Mouse (Mus musculus): ENCODE measurements around the gene Hibch. TPM values are rescaled to one million over a fixed set of nuclear protein-coding genes. Genes with fewer than 3 reads are reported as not detected.
"Not testable (repeated sequence)": the region's sequence is repeated elsewhere in the genome, so short reads cannot be mapped to it uniquely, and the experiment has no call there.

Hibch gene
- 14.2 and 15.5 TPM in 2 replicates for total RNA-seq (2015; ENCODE audit: low replicate concordance)
- total RNA-seq (2017; ENCODE audit: low replicate concordance), result 16.9 and 20.4 TPM in 2 replicates

DNA sequence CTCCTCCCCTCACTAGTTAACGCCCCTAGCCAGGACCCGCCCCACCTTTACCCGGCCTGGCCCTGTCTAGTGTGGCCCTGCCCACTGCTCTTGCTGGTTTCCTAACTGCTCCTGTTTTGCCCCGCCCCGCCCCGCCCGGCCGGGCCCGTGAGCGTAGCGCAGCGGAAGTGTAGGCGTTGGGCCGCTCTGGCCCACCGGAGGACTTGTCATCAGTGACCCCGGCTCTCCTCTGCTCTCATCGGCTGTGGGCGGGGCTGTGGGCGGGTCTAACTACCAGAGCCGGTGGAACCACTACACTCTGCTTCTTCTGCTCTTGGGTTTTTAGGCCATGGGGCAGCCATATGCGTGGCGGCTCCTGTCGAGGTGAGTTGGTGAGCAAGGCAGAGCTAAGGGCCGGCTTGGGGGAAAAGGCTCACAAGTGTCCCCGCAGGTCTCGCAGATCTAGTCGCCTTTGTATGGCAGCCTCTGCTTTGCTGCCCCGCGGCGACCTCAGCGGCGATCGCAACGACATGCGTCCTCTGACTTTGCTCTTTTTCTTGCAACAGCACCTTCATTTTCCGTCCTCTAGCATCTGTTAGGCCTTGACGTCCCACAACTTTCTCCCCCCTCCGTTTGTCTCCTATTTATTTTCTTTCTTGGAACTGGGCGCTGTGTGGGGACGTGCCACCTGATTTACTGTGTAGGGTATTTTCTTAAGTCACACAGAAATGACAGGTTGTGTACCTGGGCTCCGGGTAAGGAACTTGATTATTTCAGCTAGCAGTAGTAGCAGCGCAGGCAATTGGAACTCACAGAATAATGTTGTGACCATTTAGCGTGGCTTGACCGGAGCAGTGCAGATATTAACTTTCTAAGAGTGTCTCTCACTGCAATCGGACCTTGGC lies at the start of gene Hibch:
Gene Hibch, plus strand, starts transcription at position 148 of the 884 bp plus-strand sequence.
- ATAC-seq (replicated peaks; ENCODE audit: low FRiP score, poor library complexity, severe bottlenecking), result peak; percentile 96

GRCm38 (mm10) chr1:52795927-52796326 lies 48.8 kb upstream of the Hibch start:
- no peak for ATAC-seq (replicated peaks; ENCODE audit: low FRiP score, poor library complexity, severe bottlenecking)

- no peak for ATAC-seq (replicated peaks; ENCODE audit: low FRiP score, poor library complexity, severe bottlenecking)
Observed at GRCm38 (mm10) chr1:52799056-52799726, 45.5 kb upstream of the Hibch start.

DNA sequence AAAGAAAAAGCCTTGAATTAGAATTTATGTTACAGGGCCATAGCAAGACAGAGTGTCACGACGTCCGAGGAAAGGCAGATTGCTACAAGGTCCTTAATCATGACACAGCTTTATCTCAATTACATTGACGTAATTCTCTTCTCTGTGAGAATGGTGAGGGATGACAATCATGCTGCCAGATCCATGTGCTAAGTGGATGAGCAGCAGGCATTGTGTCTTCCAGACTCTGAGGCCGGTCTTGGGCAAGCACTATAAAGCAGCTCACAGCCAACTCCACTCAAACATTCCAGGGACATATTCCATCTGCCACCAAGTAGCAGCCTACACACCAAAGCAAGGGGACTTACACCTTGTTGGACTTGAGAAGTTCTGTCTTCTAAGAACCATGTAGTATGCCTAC lies 45.0 kb upstream of the Hibch start:
- no peak for ATAC-seq (replicated peaks; ENCODE audit: low FRiP score, poor library complexity, severe bottlenecking)

DNA sequence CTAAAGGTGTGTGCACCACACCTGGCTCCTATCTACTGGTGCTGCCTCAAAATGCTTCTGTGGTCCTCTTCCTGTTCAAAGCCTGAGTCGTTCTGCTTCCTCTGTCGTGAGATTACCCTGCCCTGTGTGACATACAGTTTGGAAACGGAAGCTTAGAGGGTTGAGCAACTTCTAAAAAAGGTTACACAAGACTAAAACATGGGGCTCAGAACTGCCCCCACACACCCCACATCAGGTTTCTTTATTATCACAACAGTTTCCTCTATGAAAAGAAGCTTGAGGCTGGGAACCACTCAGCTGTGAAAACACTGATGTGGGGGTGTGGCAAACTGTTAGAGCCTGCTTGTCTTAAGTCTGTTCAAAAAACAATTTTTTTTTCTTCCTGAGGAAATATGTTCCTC lies 44.4 kb upstream of the Hibch start:
- ATAC-seq (replicated peaks; ENCODE audit: low FRiP score, poor library complexity, severe bottlenecking), result no peak

DNA sequence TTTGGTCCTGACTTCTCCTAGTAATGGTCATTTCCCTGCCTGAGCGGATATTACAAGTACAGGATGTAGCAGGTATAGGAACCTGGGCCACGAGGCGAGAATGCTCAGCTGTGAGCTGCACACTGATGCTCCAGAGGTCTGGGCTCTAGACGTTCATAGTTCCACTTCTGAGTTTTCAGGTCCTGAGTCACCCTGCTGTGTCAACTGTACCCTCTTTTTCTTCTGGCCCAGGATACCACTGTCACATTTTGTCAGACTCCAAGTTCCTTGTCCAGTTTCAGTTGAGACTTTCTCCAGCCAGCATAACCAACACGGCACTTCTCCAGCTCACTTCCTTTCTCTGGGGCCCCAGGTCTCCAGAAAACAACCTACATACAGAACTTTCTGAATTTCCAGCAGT lies 43.1 kb upstream of the Hibch start:
- no peak for ATAC-seq (replicated peaks; ENCODE audit: low FRiP score, poor library complexity, severe bottlenecking)

GRCm38 (mm10) chr1:52802406-52802975 lies 42.2 kb upstream of the Hibch start:
- no peak for ATAC-seq (replicated peaks; ENCODE audit: low FRiP score, poor library complexity, severe bottlenecking)

DNA sequence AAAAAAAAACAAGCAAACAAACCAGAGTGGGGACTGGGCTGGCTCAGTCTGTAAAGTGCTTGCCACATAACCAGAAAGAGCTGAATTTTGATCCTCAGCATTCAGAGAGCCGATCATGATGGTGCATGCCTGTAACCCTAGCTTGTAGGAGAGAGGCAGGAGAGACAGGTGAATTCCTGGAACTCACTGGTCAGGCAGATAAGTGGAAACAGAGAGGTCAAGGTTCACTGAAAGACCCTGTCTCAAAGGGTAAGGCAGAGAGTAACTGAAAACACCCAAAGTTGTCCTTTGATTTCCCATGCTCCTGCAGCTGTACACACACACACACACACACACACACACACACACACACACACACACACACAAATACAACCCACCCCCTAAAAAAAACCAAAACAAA lies 39.7 kb upstream of the Hibch start:
- ATAC-seq (replicated peaks; ENCODE audit: low FRiP score, poor library complexity, severe bottlenecking), result no peak

DNA sequence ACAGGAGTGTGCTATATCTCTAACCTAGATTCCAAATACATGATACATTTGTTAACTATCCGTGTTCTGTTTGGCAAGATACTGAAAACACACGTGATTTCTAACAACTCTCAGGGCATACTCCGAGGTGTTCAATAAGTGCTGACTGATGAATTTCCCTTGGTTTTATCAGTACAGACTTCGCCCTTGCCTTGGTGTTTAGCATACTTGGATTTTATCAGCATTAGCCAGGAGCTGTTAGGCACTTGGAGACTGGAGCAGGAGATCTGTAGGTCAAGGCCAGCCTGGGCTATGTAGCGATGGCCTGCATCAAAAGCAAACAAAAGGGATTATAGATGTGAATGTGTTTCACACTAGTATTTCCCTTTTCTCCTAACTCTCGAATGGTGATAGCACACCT lies 36.3 kb upstream of the Hibch start:
- ATAC-seq (replicated peaks; ENCODE audit: low FRiP score, poor library complexity, severe bottlenecking), result no peak

DNA sequence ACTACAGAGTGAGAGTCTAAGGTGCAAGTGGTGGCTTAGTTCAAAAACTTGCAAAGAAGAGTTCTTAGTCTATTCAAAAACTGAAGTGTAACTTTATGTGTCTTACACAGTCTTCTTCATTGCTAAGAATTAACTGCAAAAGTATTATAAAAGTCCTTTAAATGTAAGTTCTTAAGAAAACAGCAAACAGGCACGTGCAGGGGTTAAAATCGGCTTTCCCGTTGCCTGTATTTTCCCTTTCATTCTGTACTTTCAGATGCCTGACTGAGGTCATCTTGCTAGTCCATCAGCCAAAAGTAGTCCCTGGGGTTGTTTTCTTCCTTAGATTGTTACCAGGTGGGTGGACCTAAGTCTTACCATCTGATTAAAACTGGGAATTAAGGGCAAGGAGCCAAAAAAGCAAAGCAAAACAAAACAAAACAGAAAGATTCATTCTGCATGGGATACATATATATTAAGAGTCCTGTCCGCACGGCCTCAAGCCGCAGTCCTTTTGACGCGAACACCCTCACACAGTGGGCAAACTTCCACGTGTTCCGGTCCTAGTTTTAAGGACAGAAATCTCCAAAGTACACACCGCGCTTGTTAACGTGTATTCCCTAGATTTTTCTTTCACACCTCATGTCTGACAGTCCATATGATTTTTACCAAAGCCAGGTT lies 28.4 kb upstream of the Hibch start:
- no peak for ATAC-seq (replicated peaks; ENCODE audit: low FRiP score, poor library complexity, severe bottlenecking)

GRCm38 (mm10) chr1:52816910-52817812 lies 27.6 kb upstream of the Hibch start, which contains the start of gene Inpp1:
Gene Inpp1, minus strand, starts transcription at chr1:52817688.
- peak; percentile 90 for ATAC-seq (replicated peaks; ENCODE audit: low FRiP score, poor library complexity, severe bottlenecking)

- no peak for ATAC-seq (replicated peaks; ENCODE audit: low FRiP score, poor library complexity, severe bottlenecking)
Observed at GRCm38 (mm10) chr1:52817813-52818147, 26.9 kb upstream of the Hibch start.

DNA sequence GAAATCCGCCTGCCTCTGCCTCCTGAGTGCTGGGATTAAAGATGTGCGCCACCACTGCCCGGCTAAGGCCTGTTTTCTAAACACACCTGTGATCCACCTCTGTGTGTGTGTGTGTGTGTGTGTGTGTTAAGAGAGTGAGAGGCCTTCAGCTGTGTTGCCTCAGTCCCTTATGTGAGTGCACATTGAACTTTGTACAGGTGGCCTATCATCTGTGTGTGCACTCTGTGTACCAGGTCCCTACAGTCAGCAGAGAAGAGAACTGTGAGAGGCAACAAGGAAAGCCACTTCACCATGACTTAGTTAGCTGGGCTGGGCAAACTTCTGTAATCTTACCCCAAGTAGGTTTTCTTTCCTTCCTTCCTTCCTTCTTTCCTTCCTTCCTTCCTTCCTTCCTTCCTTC lies 5.6 kb upstream of the Hibch start:
- ATAC-seq (replicated peaks; ENCODE audit: low FRiP score, poor library complexity, severe bottlenecking), result no peak

DNA sequence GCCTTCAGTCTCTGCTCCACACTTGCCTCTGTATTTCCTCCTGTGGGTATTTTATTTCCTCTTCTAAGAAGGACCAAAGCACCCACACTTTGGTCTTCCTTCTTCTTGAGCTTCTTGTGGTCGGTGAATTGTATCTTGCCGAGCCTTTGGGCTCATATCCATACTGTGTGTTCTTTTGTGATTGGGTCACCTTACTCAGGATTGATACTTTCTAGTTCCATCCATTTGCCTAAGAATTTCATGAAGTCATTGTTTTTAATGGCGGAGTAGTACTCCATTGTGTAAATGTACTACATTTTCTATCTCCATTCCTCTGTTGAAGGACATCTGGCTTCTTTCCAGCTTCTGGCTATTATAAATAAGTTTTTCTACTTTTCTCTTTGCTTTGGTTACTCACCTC lies 375 bp upstream of the Hibch start:
- no peak for ATAC-seq (replicated peaks; ENCODE audit: low FRiP score, poor library complexity, severe bottlenecking)

- ATAC-seq (replicated peaks; ENCODE audit: low FRiP score, poor library complexity, severe bottlenecking), result no peak
Observed at GRCm38 (mm10) chr1:52846556-52846955, 1.8 kb downstream of the Hibch start.

DNA sequence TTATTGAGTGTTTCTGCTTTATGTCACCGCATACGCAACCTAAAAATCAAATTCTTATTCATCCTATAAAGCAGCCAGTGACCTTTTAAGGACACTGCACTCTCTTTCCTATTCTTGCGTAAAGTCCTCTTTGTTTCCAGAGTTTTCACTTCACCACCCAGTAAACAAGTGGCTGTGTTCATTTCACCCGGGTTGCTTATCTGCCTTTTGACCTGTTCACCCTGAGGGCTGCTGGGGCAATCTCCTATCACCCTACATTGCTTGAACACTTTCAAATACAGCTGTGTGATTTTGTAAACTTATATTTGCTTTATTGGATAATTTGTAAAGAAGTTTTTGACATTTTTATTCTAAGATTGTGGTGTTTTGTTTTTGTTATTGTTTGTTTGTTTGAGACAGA lies 4.7 kb downstream of the Hibch start:
- no peak for ATAC-seq (replicated peaks; ENCODE audit: low FRiP score, poor library complexity, severe bottlenecking)

- not testable (repeated sequence) for ATAC-seq (replicated peaks; ENCODE audit: low FRiP score, poor library complexity, severe bottlenecking)
Observed at GRCm38 (mm10) chr1:52854029-52854428, 9.3 kb downstream of the Hibch start.

DNA sequence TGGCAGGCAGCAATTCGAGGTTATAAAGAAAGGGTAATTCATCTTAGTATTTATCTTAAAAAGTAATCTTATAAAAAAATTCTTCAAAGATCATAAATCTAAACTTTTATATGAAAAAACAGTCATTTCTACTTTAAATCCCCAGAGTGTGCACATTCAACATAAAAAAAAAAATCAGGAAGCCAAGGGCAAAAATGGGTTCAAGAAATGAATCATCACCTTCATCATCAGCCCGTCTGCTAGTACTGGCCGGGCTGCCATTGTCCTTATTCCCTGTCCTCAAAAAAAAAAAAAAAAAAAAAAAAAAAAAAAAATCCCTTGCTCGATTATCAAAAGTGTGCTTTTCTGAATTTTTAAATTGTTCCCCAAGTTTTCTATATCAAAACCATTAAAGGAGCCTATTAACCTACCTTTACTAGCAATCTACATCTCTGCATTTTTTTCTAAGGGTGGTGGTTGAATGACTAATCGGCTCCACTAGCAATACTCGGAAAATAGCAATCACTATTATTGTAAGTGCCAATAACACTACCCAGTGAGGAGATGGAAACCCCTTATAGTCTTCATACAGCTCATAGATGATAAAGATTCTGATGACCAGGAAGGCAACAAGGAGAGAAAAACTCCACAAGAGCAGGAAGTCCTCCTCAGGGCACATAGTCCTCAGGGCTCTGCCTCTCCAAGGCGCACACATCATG lies 11.3 kb downstream of the Hibch start:
- ATAC-seq (replicated peaks; ENCODE audit: low FRiP score, poor library complexity, severe bottlenecking), result no peak

GRCm38 (mm10) chr1:52864220-52864619 lies 19.5 kb downstream of the Hibch start:
- no peak for ATAC-seq (replicated peaks; ENCODE audit: low FRiP score, poor library complexity, severe bottlenecking)

Data from erythroblast, adult 5-6 weeks (primary cell).